Mouse (Mus musculus) small intestine, adult 2 months (tissue): Measurements from ENCODE around the gene Fbn1. TPM values are rescaled to one million over a fixed set of nuclear protein-coding genes. Genes with fewer than 3 reads are reported as not detected.

Source experiments
- H3K27ac ChIP-seq: fragments of 200-500 bp; 2 replicates; pipeline ENCODE4 v1.5.1; 2012; ENCODE audit warnings: low read depth, low read length, control low read depth, inconsistent platforms; ENCODE audit not compliant: insufficient read depth
- H3K27me3 ChIP-seq: fragments of 200-500 bp; 2 replicates; pipeline ENCODE4 v1.6.1; 2012; ENCODE audit warnings: mild to moderate bottlenecking, moderate library complexity, low read length, inconsistent platforms; ENCODE audit not compliant: control insufficient read depth, insufficient read depth
- H3K36me3 ChIP-seq: fragments of 200-500 bp; 2 replicates; pipeline ENCODE4 v1.6.1; 2012; ENCODE audit warnings: mild to moderate bottlenecking, low read length, control low read depth, inconsistent platforms; ENCODE audit not compliant: control insufficient read depth, insufficient read depth
- H3K4me1 ChIP-seq: fragments of 200-500 bp; 2 replicates; pipeline ENCODE4 v1.6.1; 2012; ENCODE audit warnings: low read length, inconsistent platforms, mixed read lengths; ENCODE audit not compliant: control insufficient read depth, insufficient read depth, insufficient read length
- H3K4me3 ChIP-seq: fragments of 200-500 bp; 2 replicates; pipeline ENCODE4 v1.5.1; 2012; ENCODE audit warnings: low read depth, mild to moderate bottlenecking, control low read depth, inconsistent platforms, low read length, moderate library complexity
- CTCF ChIP-seq: fragments of 200-500 bp; IDR thresholded peaks from 2 replicates; pipeline ENCODE4 v1.5.1; 2012; ENCODE audit warnings: low read depth, mild to moderate bottlenecking, control low read depth, inconsistent platforms, low read length, moderate library complexity, mixed read lengths; ENCODE audit not compliant: insufficient replicate concordance, insufficient read length; ENCODE audit errors: extremely low read depth
- POLR2A ChIP-seq: fragments of 200-500 bp; IDR thresholded peaks from 2 replicates; pipeline ENCODE4 v1.6.1; 2012; ENCODE audit warnings: low read depth, mild to moderate bottlenecking, control low read depth, inconsistent platforms, low read length, moderate library complexity
- WGBS: fragments of 180-500 bp; shearing (Covaris S2); methylation state at CpG from one replicate; pipeline ENCODE4 v1.1.7; 2018; 5-methylcytosine and 5-hydroxymethylcytosine counted together
- polyA plus RNA-seq: library from polyadenylated mRNA; depleted of rRNA; stranded (reverse); fragments of >200 nt; gene quantifications from 2 replicates; pipeline ENCODE4 v1.2.3, GENCODE M21; 2012

Fbn1 gene
- polyA plus RNA-seq, 1 experiment, result 5.1 TPM

- Histone ChIP-seq H3K4me1 (peaks cover 3% of the 10 kb centered on the region; the same call in 1 of the 2 replicates), H3K27ac (no peak overlapping the region), H3K27me3 (no peaks in the 10 kb centered on the region), H3K4me3 (no peak overlapping the region), H3K36me3 (no peaks in the 10 kb centered on the region)
- TF ChIP-seq POLR2A (no peak), CTCF (no peak)
- 77% methylated on average over 4 of the region's 4 CpGs for WGBS
Measured at GRCm38 (mm10) chr2:125512544-125512943, 4.8 kb upstream of the Fbn1 start.

GRCm38 (mm10) chr2:125511898-125512297, 4.1 kb upstream of the Fbn1 start:
- H3K27ac ChIP-seq, result no peak overlapping the region
- peaks cover 3% of the 10 kb centered on the region; the same call in 1 of the 2 replicates for H3K4me1 ChIP-seq
- 64% methylated on average over 4 of the region's 4 CpGs for WGBS
- TF ChIP-seq POLR2A (no peak), CTCF (no peak)
- H3K4me3 ChIP-seq, result no peak overlapping the region
- H3K27me3 ChIP-seq, result no peaks in the 10 kb centered on the region
- no peaks in the 10 kb centered on the region for H3K36me3 ChIP-seq

- H3K27ac ChIP-seq, result no peak overlapping the region
- no peak for TF ChIP-seq CTCF
- TF ChIP-seq POLR2A, result no peak
- WGBS, result 75% methylated on average over 2 of the region's 2 CpGs
Measured at GRCm38 (mm10) chr2:125510752-125511151, 3.0 kb upstream of the Fbn1 start.

GRCm38 (mm10) chr2:125508381-125508780, 588 bp upstream of the Fbn1 start:
- peaks cover 3% of the 10 kb centered on the region for H3K4me1 ChIP-seq
- H3K27ac ChIP-seq, result no peak overlapping the region
- no peaks in the 10 kb centered on the region for H3K36me3 ChIP-seq
- TF ChIP-seq POLR2A (no peak), CTCF (no peak)
- H3K27me3 ChIP-seq, result peaks cover 16% of the 10 kb centered on the region
- no peak overlapping the region for H3K4me3 ChIP-seq
- 72% methylated on average over 5 of the region's 5 CpGs for WGBS

More at GRCm38 (mm10) chr2:125510752-125511151, 3.0 kb upstream of the Fbn1 start:
- Histone ChIP-seq H3K4me1 (peaks cover 3% of the 10 kb centered on the region), H3K36me3 (no peaks in the 10 kb centered on the region), H3K27me3 (peaks cover 8% of the 10 kb centered on the region; the same call in 1 of the 2 replicates), H3K4me3 (no peak overlapping the region)

- Histone ChIP-seq H3K27ac (peak overlapping the region; percentile 83), H3K27me3 (peaks cover 16% of the 10 kb centered on the region), H3K36me3 (no peaks in the 10 kb centered on the region), H3K4me1 (peaks cover 5% of the 10 kb centered on the region), H3K4me3 (peak overlapping the region; percentile 73)
- 6% methylated on average over 37 of the region's 37 CpGs for WGBS
- TF ChIP-seq CTCF, result no peak
- TF ChIP-seq POLR2A, result peak; percentile 39; the same call in 1 of the 2 replicates
Measured at GRCm38 (mm10) chr2:125506316-125507054, 1.3 kb downstream of the Fbn1 start.

DNA sequence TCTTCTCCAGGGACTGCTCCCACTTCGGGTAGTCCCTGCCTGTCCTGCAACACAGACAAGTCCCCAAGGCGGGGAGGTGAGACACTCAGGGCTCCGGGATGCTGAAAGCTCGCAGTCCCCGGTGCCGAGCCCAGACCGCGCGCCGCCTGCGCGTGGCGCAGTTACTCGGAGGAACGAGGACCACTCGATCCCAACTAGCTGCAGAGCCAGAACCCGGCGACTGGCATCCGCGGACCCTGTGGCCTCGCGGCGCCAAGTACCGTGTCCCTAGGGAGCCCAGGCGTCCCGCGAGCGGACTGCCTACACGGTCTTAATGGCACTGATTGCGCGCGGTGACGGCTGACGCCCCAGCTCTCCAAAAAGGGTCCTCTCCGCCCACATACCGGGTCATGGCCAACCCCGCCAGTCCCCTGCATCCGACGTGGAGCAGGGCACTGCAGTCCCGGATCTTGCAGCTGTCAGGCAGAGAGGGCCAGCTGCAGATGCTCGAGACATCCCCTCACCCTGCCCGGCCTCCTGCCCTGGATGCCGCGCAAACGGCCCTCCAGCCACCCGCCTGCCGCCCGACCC, 2.0 kb downstream of the Fbn1 start:
- Histone ChIP-seq H3K27ac (peak overlapping the region; percentile 83), H3K27me3 (peaks cover 16% of the 10 kb centered on the region), H3K36me3 (no peaks in the 10 kb centered on the region), H3K4me1 (peaks cover 6% of the 10 kb centered on the region), H3K4me3 (peak overlapping the region; percentile 73)
- WGBS, result under 1% methylated on average over 48 of the region's 48 CpGs
- TF ChIP-seq CTCF (no peak), POLR2A (no peak)

DNA sequence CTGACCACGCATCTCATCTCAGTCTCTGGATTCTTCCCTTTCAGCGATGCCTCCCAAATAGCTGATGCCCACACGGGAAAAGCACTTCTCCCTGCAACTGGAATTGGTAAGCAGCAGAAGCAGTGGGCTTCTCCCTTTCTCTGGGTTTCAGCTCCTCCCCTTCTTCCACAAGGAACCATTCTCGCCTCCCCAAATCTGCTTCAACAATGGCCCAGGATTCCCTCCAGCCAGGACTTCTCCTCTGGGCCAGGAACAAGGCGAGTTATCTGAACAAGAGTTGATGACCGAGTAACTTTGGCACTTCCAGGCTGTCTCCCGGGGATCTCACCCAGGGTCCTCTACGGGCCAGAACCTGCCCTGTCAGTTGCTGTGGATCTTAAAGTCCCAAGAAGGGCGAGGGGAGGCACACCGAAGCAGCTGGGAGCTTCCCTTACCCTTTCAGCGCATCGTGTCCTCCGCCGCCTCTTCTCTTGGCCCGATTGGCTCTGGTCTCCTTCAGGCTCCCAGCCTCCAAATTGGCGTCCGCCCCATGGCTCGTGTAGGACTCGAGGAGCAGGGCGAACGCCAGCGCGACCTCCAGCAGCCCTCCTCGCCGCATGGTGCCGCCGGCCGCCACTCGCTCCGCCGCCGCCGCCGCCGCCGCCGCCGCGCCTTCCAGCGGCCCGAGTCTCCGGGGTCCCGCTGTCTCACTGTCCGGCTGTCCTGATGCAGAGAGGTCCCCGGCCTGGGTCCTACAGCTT, 2.6 kb downstream of the Fbn1 start, which contains the start of gene Gm9913:
Gene Gm9913, plus strand, starts transcription at position 84 of the 740 bp plus-strand sequence.
- H3K4me3 ChIP-seq, result peak within 1 kb of the TSS; percentile 73
- H3K36me3 ChIP-seq, result no peaks in the 10 kb centered on the region
- peaks cover 16% of the 10 kb centered on the region for H3K27me3 ChIP-seq
- peak within 1 kb of the TSS; percentile 83 for H3K27ac ChIP-seq
- H3K4me1 ChIP-seq, result peaks cover 6% of the 10 kb centered on the region
- TF ChIP-seq POLR2A (no peak), CTCF (no peak)
- 4% methylated on average over 45 of the region's 45 CpGs for WGBS
